Mouse (Mus musculus) midbrain, embryonic 15.5 days (tissue): ENCODE results near the gene Oaf. TPM values are rescaled to one million over a fixed set of nuclear protein-coding genes. Genes with fewer than 3 reads are reported as not detected.

Experiments used
- polyA plus RNA-seq: library from polyadenylated mRNA; unstranded; fragments of >200 nt; fragmentation: Nextera tagmentation; extraction: Ambion mirVana; gene quantifications from 2 replicates; pipeline ENCODE4 v1.2.1, GENCODE M21; 2015

The Oaf gene
- polyA plus RNA-seq, 1 experiment from 2014 or later: 6.4 TPM

Other genes starting within 250 kb of the Oaf start
- 24.8 and 29.1 TPM in 2 replicates for gene Arhgef12, start 132.7 kb downstream of the Oaf start, polyA plus RNA-seq
- 10.5 and 13.0 TPM in 2 replicates for gene Tmem136, start 123.3 kb downstream of the Oaf start, polyA plus RNA-seq
- gene Pou2f3, start 29.5 kb downstream of the Oaf start, polyA plus RNA-seq: 0.08 and 0.14 TPM in 2 replicates
- 0.62 TPM in 1 of 2 replicates, not detected in the other for gene Trim29, start 70.9 kb upstream of the Oaf start, polyA plus RNA-seq